Mouse (Mus musculus): ENCODE results near the gene Zfp763.
"Not testable (repeated sequence)": the region's sequence is repeated elsewhere in the genome, so short reads cannot be mapped to it uniquely, and the experiment has no call there.

The Zfp763 gene

DNA sequence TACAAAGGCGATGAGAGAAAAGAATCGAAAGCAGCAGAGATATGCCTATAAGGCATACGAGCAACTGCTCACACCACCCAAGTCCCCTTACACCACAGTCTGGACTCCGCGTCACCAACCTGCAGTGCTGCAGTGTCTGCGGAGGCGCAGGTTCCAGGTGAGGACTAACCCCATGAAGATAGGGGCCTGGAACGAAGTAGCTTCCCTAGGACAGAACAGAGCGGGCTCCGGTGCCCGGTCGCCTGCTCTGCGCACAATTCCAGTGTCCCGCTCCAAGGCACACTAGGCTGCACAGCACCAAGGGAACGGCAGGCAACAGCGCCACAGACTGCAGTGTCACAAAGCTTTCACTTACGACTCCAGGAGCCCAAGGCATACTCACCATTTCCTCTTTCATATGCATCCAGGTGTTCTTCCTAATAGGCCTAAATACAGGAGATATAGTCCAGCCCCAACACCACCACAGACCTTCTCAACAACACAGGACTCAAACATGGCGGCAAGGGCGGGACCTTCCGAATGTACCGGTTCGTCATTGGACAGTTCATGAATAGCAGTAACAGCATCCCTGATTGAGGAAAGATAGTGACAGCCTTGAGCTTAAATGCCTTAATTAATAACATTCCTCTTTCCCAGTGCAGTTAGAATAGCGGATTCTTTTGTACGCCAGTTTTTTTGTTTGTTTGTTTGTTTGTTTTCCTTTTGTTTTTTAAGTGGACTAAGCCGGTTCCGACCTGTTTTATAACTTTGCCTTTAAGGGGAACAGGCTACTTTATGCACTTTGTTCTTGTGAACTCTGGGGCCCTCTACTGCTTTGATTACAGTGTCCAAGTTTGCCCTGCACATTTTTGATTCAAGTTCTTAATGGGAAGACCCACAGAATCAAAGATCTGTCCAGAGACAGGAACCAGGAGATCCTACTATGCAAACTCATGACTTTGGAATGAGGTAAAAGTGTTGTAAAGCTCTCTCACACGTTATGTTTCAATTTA is at the start of gene Zfp763:
TSS of gene Zfp763 (minus strand) at position 503 of the 992 bp plus-strand sequence.
- peak; percentile 86 for DNase-seq

DNA sequence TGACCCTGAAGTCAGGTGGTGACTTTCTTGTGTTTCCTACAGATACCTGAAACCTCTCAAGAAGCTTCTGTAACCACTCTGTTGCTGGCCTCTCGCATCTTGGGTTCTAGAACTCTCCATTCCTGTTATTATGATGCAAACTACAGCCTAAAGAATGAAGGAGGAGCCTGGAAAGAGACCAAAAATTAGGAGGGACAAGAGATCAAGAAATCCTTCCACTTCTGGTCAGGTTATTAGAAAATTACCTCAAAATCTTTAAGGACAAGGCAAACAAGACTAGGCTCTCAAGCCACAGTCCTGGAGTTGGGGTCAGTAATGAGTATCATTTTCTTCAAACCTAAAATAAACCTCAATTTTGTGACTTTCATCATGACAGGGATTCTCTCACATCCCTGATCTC is 34.8 kb upstream of the Zfp763 start, which contains the start of gene 4921501E09Rik:
TSS of gene 4921501E09Rik (minus strand) at position 101 of the 400 bp plus-strand sequence.
- no peak for DNase-seq

DNA sequence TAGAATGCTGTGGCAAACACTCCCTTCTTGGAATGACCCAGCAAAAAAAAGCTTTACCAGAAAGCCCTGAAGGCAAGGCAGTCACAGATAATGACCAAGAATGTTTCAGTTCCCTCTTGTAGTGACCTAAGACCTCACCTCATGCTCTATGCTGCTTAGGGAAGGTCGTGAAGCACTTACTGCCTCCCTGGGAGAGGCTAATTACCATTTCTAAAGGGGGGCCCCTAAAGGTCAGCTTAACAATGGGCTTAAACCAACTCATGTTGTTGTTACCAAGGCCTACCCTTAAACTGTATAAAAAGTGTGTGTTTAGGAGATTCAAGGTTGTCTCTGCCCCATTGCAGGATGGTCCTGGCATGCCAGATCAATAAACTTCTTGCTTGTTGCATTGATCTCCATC is 29.8 kb upstream of the Zfp763 start:
- DNase-seq = no peak

DNA sequence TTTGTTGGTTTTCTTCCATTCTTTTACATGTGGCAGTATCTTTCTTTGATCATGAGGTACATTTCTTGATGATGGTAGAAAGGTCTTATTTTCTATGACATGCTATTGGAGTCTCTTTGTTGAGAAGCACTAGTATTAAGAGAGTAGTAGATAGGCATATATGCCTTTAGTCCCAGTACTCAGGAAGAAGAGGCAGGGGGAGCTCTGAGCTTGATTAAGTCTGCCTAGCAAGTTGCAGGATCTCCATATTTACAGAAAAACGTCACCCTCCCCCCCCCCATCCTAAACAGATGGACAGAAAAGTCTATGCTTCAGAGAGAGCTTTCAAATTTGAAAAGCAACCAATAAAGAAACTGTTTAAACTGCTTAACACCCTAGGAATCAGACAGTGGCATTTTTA is 25.6 kb upstream of the Zfp763 start:
- no peak for DNase-seq

DNA sequence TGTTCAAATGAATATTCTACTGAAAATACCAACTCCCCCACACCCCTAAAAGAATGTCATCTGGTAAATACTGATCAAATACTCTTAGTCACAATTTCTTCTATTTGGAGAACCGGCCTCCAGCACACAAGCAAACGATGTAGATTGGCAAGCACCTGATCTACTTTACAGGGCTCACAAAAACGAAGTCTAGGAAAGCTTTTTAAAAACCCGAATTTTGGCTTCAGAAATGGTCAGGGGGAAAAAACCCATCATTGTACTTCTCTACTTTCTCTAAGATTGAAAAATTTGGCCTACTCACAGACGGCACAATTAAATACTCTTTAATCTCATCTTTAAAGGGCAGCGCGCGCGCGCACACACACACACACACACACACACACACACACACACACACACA is 826 bp downstream of the Zfp763 start:
- no peak for DNase-seq

DNA sequence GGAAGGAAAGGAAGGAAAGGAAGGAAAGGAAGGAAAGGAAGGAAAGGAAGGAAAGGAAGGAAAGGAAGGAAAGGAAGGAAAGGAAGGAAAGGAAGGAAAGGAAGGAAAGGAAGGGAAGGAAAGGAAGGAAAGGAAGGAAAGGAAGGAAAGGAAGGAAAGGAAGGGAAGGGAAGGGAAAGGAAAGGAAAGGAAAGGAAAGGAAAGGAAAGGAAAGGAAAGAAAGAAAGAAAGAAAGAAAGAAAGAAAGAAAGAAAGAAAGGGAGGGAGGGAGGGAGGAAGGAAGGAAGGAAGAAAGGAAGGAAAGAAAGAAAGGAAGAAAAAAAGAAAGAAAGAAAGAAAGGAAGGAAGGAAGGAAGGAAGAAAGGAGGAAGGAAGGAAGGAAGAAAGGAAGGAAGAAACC is 12.8 kb downstream of the Zfp763 start:
- not testable (repeated sequence) for DNase-seq

DNA sequence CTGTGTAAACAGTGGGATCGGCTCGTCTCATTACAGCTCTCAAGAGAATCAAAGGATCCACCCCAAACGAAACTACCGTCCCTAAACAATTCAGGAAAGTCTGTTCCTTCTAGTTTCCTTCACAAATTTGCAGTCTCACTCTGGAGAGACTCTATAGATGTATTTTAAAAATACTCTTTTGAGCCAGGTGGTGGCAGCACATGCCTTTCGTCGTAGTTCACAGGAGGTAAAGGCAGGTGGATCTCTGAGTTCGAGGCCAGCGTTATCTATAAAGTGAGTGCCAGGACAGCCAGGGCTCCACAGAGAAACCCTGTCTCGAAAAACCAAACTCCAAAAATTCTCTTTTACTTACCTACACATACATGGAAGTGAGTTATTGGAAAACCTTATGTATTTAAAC is 24.9 kb downstream of the Zfp763 start:
- DNase-seq = no peak

DNA sequence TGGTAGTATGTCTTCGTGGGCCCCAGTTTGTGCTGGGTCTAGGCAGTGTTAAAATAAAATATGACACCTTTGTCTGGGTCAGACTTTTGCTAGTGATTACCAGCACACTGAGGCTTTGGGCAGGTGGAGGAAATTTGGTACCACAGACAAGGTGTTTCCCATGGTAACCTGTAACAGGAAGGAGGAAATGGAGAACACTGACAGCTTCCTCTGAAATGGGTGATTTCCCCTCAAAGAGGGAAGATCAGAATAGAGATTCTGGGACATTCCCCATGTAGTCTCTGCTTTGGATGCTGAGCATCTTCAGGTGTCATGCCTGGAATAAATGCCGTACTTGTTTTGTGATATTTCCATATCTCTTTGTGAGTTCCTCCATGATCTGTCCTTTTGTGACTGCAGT is 34.7 kb downstream of the Zfp763 start:
- DNase-seq = no peak

DNA sequence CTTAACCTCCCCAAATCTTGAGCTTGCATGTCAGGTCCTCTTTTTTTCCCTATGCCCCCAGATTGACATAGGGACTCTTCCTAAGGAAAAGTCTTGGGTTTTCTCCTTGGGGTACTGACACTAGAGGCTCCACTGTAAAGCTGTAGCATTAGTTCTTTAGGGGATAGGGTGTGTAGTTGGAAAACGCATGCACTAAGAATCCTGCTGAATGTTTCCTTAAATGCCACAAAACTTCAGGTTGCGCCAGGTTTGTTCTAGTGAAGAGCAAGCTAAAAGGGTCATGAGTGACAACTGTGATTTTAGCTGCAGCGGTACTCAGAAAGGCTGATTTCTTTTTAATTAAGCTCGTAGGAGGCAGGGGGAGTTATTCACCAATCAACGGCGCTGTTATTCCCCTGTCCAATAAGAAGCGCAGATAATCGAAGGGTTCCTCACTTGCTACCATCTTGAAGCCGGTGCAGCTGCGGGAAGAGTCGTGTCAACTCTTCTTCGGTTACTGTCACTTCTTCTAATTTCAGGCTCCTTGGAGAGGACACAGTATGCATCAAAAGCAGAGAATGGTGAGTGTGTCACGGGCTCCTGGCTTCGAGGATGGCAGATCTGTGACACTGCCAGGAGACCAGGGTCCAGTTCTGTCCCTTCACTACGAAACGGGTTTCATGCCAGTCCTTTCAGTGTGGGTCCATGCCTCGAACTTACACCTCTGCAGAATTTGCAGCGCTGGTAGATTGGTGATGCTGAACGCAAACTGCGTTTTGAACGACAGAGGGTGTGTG is 40.3 kb downstream of the Zfp763 start, which contains the start of gene Zfp952:
TSS of gene Zfp952 (plus strand) at position 431 of the 776 bp plus-strand sequence.
- DNase-seq = peak; percentile 91

DNA sequence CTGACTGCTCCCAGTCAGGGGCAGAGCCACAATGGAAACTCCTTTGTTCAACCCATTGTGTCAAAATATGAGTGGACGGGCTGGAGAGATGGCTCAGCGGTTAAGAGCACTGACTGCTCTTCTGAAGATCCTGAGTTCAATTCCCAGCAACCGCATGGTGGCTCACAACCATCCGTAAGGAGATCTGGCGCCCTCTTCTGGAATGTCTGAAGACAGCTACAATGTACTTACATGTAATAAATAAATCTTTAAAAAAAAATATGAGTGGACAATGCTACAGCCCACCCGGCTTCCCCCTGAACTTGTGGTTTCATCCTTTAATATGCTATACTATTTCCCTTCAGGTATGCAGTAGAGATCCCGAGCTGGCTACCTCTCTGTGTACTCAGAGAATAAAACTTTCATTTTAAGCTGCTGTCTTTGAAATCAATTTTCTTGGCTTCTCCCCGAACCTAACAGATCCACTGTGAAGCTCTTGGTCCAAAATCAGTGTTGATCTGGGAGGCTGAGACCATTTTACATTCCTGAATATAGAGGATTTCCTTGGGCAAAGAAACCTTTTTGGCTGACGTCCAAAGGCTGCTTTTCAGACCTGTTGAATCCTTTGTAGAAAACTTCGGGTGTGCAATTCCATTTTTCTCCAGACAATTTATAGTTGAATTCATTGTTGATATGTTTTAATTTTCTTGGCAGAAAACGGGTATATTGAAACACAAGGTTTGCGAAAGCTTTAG is 41.1 kb downstream of the Zfp763 start:
- no peak for DNase-seq

DNA sequence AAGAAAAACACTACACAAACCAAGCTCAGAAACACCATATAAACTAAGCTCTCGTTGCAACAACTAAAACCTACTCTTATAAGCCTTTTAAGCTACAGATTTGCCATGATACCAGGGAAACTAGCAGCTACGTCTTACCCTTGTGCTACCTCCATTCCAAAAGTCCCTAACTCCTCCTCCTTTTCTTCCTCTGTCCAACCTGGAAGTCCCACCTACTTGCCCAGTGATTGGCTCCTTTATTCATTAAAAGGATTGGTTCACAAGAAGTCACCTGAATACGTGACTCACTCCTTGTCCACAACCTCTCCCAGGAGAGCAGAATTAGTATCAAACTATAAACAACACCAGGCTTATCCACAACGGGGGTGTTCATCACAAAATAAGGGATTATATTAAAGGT is 46.9 kb downstream of the Zfp763 start:
- no peak for DNase-seq

DNA sequence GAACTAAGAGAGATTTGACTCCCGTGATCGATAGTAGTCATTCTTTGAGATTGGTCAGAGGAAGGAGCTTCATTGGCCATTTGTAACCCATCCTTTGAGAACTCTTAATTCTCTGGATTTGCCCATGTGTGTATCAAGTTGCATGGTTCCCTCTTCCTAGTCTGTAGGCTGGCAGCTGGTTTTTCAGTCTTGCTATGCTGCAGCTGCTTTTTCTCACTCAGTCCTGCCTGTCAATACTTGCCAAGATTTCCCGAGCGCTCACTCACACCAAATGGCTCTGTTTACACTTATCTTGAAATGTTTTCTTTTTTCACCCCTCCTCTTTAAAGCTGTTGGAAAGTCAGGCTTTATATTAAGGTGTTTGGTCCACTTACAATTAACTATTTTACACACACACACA is 51.8 kb downstream of the Zfp763 start:
- no peak for DNase-seq
